Mouse (Mus musculus) bone marrow, adult 2 months (tissue): ENCODE measurements around the gene Prkch. TPM values are rescaled to one million over a fixed set of nuclear protein-coding genes. Genes with fewer than 3 reads are reported as not detected.
A peak's percentile ranks its signal among the peaks of the same experiment; 100 is the strongest.

Experiments used
- H3K27ac ChIP-seq: fragments of 200-500 bp; 2 replicates; pipeline ENCODE4 v1.5.1; 2012; ENCODE audit warnings: low read depth, mild to moderate bottlenecking, control low read depth, inconsistent platforms, low read length; ENCODE audit not compliant: control insufficient read depth, poor library complexity, insufficient read depth
- H3K4me1 ChIP-seq: fragments of 200-500 bp; 2 replicates; pipeline ENCODE4 v1.6.1; 2011; ENCODE audit warnings: low read length; ENCODE audit not compliant: control insufficient read depth, insufficient read depth
- H3K4me3 ChIP-seq: fragments of 200-500 bp; replicated peaks from 2 replicates; pipeline ENCODE3; 2011; ENCODE audit warnings: mild to moderate bottlenecking, low read depth, low read length, control low read depth; ENCODE audit not compliant: control insufficient read depth
- CTCF ChIP-seq: fragments of 200-500 bp; IDR thresholded peaks from 2 replicates; pipeline ENCODE4 v1.5.1; 2011; ENCODE audit warnings: low read length, control low read depth; ENCODE audit not compliant: control insufficient read depth, insufficient read depth
- POLR2A ChIP-seq: fragments of 200-500 bp; IDR thresholded peaks from 2 replicates; pipeline ENCODE4 v1.6.1; 2011; ENCODE audit warnings: low read depth, mild to moderate bottlenecking, control low read depth, low read length, borderline replicate concordance; ENCODE audit not compliant: control insufficient read depth
- WGBS: fragments of 180-500 bp; shearing (Covaris S2); methylation state at CpG from one replicate; pipeline ENCODE4 v1.1.7; 2018; 5-methylcytosine and 5-hydroxymethylcytosine counted together
- polyA plus RNA-seq: library from polyadenylated mRNA; stranded (reverse); fragments of >200 nt; gene quantifications from 2 replicates; pipeline ENCODE4 v1.2.4, GENCODE M21; 2011; ENCODE audit warnings: low replicate concordance; ENCODE audit not compliant: missing spikeins, insufficient read depth, insufficient read length

Prkch gene
- polyA plus RNA-seq, 1 experiment = 7.8 TPM

DNA sequence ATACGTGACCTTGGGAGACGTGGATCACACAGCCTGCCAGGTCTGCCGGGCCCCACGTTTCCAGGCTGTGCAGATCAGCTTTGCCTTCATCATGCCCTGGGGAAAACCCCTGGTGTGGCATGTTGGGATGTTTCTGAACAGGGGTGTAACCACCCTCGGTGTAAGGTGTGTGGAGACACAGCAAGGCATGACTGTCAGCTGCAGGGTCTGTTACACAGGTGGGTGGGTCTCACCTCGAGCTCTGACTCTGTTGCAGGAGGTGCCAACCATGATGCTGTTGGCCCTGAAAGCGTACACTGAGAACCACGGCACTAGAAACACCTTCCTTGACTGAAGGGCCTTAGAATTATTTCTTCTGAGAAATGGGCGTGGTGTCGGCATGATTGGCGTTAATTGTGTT, 46.6 kb downstream of the Prkch start:
- Histone ChIP-seq H3K27ac (no peak overlapping the region), H3K4me3 (no peak overlapping the region), H3K4me1 (peaks cover 2% of the 10 kb centered on the region; the same call in 1 of the 2 replicates)
- TF ChIP-seq POLR2A (no peak), CTCF (no peak)
- WGBS = 54% methylated on average over 11 of the region's 11 CpGs

DNA sequence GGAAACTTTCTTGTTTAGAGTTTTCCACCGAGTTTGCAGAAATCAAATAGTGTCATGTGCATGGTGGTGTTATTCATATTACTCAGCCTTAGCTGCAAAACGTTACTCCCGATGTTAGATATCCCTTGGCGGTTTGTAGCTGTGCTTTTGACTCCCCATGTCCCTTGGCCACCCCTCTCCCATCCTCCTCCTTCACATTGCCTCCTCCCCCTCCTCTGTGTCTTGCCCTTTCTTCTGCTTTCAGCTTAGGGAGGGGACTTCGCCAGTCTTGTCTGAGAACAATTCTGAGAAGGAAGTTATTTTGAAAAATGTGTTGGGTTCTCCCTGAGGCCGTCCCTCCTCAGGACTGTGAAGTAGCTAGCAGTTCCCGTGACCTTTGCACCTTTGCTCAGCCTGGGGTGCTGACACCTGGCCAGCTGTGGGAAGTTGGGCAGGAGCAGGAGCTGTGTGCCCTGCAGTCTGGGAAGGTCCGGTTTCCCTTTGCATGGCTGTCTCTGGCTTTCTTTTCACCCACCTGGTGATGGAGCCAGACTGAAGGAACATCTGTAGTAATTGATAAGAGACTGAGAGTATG, 48.2 kb downstream of the Prkch start:
- no peak overlapping the region for H3K27ac ChIP-seq
- peaks cover 2% of the 10 kb centered on the region; the same call in 1 of the 2 replicates for H3K4me1 ChIP-seq
- no peak overlapping the region for H3K4me3 ChIP-seq
- no peak for TF ChIP-seq CTCF
- TF ChIP-seq POLR2A = no peak
- WGBS = 6% methylated on average over 8 of the region's 8 CpGs

DNA sequence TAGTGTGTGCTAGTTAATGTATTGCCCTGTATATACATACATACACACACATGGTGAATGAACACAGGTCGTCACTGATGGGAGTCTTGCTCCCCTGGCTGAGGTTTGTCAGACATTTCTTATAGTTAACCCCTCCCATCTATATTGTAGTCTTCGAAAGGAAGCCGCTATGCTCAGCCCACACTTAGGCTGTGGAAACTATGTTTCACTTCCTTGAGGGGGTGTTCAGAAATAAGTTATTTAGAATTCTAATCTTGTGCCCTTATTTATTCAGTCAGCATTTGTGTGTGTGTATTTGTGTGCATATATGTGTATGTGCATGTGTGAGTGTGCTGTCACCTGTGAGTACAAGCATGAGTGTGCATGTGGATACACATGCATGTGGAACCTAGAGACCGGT, 49.1 kb downstream of the Prkch start:
- no peak overlapping the region for H3K4me3 ChIP-seq
- WGBS = 72% methylated on average over 4 of the region's 4 CpGs
- no peak overlapping the region for H3K27ac ChIP-seq
- peaks cover 2% of the 10 kb centered on the region; the same call in 1 of the 2 replicates for H3K4me1 ChIP-seq
- TF ChIP-seq CTCF (no peak), POLR2A (no peak)

DNA sequence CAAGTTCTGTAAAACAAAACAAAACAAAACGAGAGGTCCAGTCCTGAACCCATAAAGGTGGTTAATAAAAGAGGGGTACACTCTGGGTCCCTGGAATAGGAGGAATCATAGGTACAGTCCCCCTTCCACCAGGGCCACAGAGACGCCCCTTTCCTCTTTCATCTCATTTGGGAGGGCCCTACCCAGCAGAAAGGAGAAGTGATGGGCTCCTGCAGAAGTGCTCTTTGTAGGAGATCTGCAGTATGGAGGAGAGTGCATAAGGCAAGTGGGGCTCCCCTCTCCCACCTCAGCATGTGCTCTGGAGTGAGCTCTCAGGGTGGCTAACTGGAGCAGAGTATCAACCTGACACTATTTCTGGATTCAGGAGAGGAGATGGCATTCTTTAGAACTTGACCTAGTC, 55.0 kb downstream of the Prkch start:
- WGBS = 35% methylated on average over 2 of the region's 2 CpGs
- Histone ChIP-seq H3K4me1 (no peaks in the 10 kb centered on the region; the same call in 1 of the 2 replicates), H3K27ac (no peak overlapping the region), H3K4me3 (no peak overlapping the region)
- TF ChIP-seq CTCF = no peak
- TF ChIP-seq POLR2A = no peak

DNA sequence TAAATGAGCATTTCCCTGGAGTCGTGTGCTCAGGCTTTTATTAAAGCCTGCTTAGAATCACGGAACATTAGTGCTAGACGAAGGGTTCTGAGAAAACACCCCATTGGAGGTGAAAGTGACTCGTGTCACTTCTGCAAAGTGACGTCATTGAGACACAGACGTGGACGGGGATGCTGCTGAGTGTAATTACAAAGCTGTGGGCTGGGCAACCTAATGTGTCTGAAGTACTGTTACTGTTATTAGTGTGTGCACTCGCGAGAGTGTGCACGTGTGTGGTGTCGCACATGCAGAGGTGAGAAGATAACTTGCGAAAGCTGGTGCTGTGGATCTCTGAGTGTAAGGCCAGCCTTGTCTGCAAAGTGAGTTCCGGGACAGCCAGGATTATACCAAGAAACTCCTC, 56.6 kb downstream of the Prkch start:
- Histone ChIP-seq H3K4me1 (no peaks in the 10 kb centered on the region), H3K27ac (no peak overlapping the region), H3K4me3 (no peak overlapping the region)
- TF ChIP-seq POLR2A (no peak), CTCF (no peak)
- 81% methylated on average over 13 of the region's 13 CpGs for WGBS

DNA sequence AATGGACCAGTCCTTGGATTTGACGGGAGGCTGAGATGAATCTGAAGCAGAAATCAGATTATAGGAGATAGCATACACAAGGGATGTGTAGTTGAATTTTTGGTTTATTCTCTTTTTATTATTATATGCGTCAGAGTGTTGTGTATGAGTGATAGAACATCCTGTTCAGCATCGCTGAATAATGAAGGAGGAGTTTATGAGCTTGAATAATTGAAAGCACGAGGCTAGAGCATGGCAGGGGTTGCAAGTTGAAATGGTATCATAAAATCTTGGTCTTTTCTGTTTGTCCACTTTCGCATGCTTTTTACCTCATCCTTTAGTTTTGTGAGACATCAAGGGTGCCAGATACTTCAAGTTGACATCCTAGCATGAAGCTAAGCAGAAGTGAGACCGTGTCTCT, 60.6 kb downstream of the Prkch start:
- Histone ChIP-seq H3K4me3 (no peak overlapping the region), H3K4me1 (no peaks in the 10 kb centered on the region), H3K27ac (no peak overlapping the region)
- TF ChIP-seq CTCF (no peak), POLR2A (no peak)
- 79% methylated on average over 6 of the region's 6 CpGs for WGBS

DNA sequence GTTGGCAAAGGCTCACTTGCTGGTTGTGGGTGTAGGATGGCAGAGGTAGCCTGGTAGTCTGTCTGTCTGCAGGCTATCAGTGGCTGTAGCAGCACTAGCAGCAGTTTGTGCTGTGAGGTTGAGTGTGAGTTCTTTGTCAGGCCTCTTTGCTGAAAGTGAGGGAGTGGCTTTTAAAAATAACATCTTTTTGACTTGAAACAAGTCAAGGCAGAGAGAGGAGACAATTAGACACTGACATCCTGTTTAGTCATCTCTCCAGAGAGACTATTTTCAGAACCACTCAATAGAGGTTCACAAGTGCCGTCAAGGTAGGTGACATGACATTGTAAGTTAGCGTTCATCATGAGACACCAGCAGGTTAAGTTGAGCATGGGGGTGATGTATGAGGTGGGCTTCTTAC, 63.1 kb downstream of the Prkch start:
- no peak for TF ChIP-seq CTCF
- no peak for TF ChIP-seq POLR2A
- 77% methylated on average over 2 of the region's 2 CpGs for WGBS
- H3K27ac ChIP-seq = no peak overlapping the region

DNA sequence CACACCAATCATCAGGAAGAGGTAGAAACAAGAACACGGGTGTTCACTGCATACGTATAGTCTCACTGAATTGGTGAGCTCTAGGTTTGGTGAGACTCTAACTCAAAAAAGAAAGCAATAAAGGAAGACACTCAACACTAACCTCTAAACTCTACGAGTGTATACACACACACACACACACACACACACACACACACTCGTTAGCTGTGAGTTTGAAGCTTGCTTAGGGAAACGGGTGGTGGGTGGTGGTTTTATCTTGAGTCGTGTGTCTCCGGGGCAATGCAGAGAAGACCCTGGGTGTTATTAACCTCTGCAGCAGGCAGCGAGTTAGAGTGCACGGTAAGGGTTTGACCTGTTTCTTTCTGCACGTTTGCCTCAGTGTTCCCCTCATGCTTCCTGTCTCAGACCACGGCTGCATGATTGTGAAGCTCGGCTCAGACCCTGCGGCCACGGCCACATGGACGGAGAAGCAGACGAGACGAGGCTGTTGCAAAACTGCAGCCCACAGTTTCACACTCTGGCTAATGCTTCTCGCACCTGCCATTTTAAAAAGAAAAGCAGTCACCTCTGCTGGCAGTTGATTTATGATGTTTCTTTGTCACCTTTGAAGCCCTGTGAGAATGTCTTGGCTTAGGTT, 72.1 kb downstream of the Prkch start:
- Histone ChIP-seq H3K4me3 (peak overlapping the region; percentile 35), H3K4me1 (peaks cover 2% of the 10 kb centered on the region), H3K27ac (no peak overlapping the region)
- TF ChIP-seq CTCF (no peak), POLR2A (no peak; the same call in 1 of the 2 replicates)
- WGBS = 9% methylated on average over 18 of the region's 18 CpGs

More for the DNA sequence above, 63.1 kb downstream of the Prkch start:
- Histone ChIP-seq H3K4me1 (no peaks in the 10 kb centered on the region), H3K4me3 (no peak overlapping the region)
